Mouse (Mus musculus) spleen, adult 18-20 months (tissue): ENCODE results near the gene Zfp747.

Experiments
- DNase-seq, 2 experiments: peaks; one replicate each; pipeline ENCODE4 v3.0.0; 2022; ENCODE audit warnings: mixed read lengths in 2 of 2

Gene Zfp747

GRCm38 (mm10) chr7:127326685-127327084, 49.2 kb downstream of the Zfp747 start:
- DNase-seq, result no peak

- no peak for DNase-seq
Measured at GRCm38 (mm10) chr7:127325550-127325949, 50.3 kb downstream of the Zfp747 start.

DNA sequence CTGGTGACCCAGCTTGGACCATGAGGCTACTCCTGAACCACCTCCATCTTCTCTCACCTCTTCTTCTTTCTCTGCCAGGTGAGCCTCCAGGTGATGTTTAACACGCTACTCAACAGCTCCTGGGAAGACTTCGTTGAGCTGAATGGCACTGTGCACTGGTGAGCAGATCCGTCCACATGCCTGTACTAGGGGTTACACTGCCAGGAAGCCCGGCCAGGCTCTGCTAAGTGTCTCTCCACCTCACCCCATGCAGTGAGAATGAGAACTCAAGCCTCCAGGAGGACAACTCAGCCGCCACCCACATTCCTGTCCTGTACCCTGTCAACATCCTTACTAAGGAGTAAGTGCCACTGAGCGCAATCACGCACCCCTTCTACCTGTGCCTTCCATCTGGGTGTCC, 50.9 kb downstream of the Zfp747 start:
- no peak for DNase-seq
